Mouse (Mus musculus) erythroblast, embryonic 14.5 days (primary cell): Measurements from ENCODE around the gene Vmn1r191.
"Not testable (repeated sequence)": the region's sequence is repeated elsewhere in the genome, so short reads cannot be mapped to it uniquely, and the experiment has no call there.

Source experiments
- GATA1 ChIP-seq: IDR thresholded peaks from 2 replicates; pipeline ENCODE4 v1.6.1; 2012; ENCODE audit warnings: low read length, inconsistent platforms, mixed read lengths
- TAL1 ChIP-seq: IDR thresholded peaks from 3 replicates; pipeline ENCODE4 v1.6.1; 2012; ENCODE audit warnings: low read length, inconsistent platforms, mixed read lengths

DNA sequence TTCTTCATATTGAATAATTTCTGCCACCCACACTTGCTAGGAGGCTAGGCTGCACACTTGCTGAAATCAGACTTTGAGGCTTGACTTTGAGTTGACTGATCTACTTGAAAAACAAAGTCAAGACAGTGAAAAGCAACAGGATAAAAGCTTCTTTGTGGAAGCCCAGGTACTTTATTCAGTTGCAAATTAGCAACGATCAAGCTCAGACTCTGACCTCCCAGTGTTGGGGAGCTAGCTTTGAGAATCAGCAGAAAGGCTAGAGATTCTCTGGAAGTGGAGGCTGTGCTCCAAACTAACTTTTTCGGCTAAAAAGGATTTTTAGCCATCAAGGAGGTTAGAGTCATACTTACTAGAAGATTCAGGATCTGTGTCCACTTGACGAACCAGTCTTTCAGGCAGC is 9.0 kb upstream of the Vmn1r191 start:
- TF ChIP-seq GATA1, TAL1: not testable (repeated sequence)
